Mouse (Mus musculus) heart, adult 2 months (tissue): ENCODE data around the gene Agl.

ENCODE experiments used
- CTCF ChIP-seq: fragments of 200-600 bp; IDR thresholded peaks from 2 replicates; pipeline ENCODE4 v1.8.1; 2022; ENCODE audit warnings: antibody characterized with exemption, mild to moderate bottlenecking, moderate library complexity
- POLR2A ChIP-seq: fragments of 200-500 bp; IDR thresholded peaks from 2 replicates; pipeline ENCODE4 v1.6.1; 2011; ENCODE audit warnings: mild to moderate bottlenecking, low read depth, low read length, control low read depth; ENCODE audit not compliant: insufficient read depth

- TF ChIP-seq CTCF, result no peak
- TF ChIP-seq POLR2A, result no peak
These were observed 34.1 kb downstream of the Agl start for GRCm38 (mm10) chr3:116773836-116774235.
